Mouse (Mus musculus) C2C12 (cell line): ENCODE results near the gene Ankrd31. TPM values are rescaled to one million over a fixed set of nuclear protein-coding genes. Genes with fewer than 3 reads are reported as not detected.
"Not testable (repeated sequence)": the region's sequence is repeated elsewhere in the genome, so short reads cannot be mapped to it uniquely, and the experiment has no call there.

Experiments used
- H3K27me3 ChIP-seq: one replicate; pipeline ENCODE4 v1.6.1; 2011; ENCODE audit not compliant: control insufficient read depth, insufficient read depth, insufficient read length
- H3K36me3 ChIP-seq: one replicate; pipeline ENCODE4 v1.6.1; 2011; ENCODE audit not compliant: control insufficient read depth, insufficient read depth
- H3K4me3 ChIP-seq: one replicate; pipeline ENCODE4 v1.5.1; 2011; ENCODE audit warnings: mild to moderate bottlenecking, control low read depth; ENCODE audit not compliant: poor library complexity, insufficient read depth, severe bottlenecking
- H3K79me2 ChIP-seq: one replicate; pipeline ENCODE4 v1.6.1; 2011; ENCODE audit not compliant: control insufficient read depth, insufficient read depth
- H3K79me3 ChIP-seq: one replicate; pipeline ENCODE4 v1.6.1; 2011; ENCODE audit warnings: low read depth, control low read depth
- H3ac ChIP-seq: one replicate; pipeline ENCODE3; 2011; ENCODE audit warnings: low read depth; ENCODE audit not compliant: control insufficient read depth, insufficient read length
- CEBPB ChIP-seq: IDR thresholded peaks from one replicate; pipeline ENCODE4 v1.6.1; 2011; ENCODE audit warnings: low read depth, mild to moderate bottlenecking, control low read depth, moderate library complexity
- CTCF ChIP-seq: IDR thresholded peaks from one replicate; pipeline ENCODE4 v1.5.1; 2011; ENCODE audit not compliant: control insufficient read depth, insufficient read depth, insufficient read length
- FOSL1 ChIP-seq: IDR thresholded peaks from one replicate; pipeline ENCODE4 v1.8.0; 2011; ENCODE audit warnings: mild to moderate bottlenecking, low read length; ENCODE audit not compliant: poor library complexity, insufficient read depth, severe bottlenecking
- MAX ChIP-seq: IDR thresholded peaks from one replicate; pipeline ENCODE4 v1.6.1; 2011; ENCODE audit warnings: mild to moderate bottlenecking, control low read depth
- MYOD1 ChIP-seq: IDR thresholded peaks from one replicate; pipeline ENCODE4 v1.6.1; 2011; ENCODE audit warnings: low read depth; ENCODE audit not compliant: control insufficient read depth, insufficient read length
- MYOG ChIP-seq: IDR thresholded peaks from one replicate; pipeline ENCODE4 v1.6.1; 2011; ENCODE audit not compliant: control insufficient read depth, insufficient read length; ENCODE audit errors: extremely low read depth
- USF1 ChIP-seq: IDR thresholded peaks from one replicate; pipeline ENCODE4 v1.6.1; 2011; ENCODE audit warnings: low read depth, mild to moderate bottlenecking, control low read depth, moderate library complexity
- polyA plus RNA-seq: library from polyadenylated mRNA; unstranded; fragments of >200 nt; fragmentation: generic; extraction: Trizol; gene quantifications from one replicate; pipeline ENCODE4 v1.2.1, GENCODE M21; 2012; ENCODE audit warnings: missing spikeins

Ankrd31 gene
- polyA plus RNA-seq, 1 experiment = not detected

DNA sequence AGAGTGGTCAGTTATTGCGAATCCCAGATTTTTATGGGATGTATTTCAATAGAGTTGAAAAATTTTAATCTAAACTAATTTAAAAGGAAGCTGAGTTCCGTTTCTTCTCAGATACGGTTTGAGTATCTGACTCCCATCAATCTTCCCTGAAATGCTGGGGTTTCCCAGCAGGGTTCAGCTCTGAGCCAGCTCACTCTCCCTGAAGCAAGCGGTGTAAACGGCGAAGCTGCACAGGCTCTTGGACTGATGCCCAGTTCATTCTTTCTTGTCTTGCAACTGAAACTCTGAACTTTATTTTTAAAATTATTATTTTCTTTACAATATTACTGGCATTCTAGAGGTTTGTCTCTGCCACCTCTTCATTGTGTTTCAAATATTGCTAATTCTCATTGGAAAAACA, 2.0 kb upstream of the Ankrd31 start:
- H3K79me3 ChIP-seq = no peaks in the 10 kb centered on the region
- no peaks in the 10 kb centered on the region for H3K27me3 ChIP-seq
- no peak for TF ChIP-seq MYOG
- no peak for TF ChIP-seq CEBPB
- no peak for TF ChIP-seq FOSL1
- TF ChIP-seq CTCF = no peak
- no peak for TF ChIP-seq MYOD1
- TF ChIP-seq MAX = no peak
- TF ChIP-seq USF1 = no peak
- H3ac ChIP-seq = no peak overlapping the region
- H3K4me3 ChIP-seq = no peak overlapping the region
- H3K36me3 ChIP-seq = no peaks in the 10 kb centered on the region
- no peaks in the 10 kb centered on the region for H3K79me2 ChIP-seq

DNA sequence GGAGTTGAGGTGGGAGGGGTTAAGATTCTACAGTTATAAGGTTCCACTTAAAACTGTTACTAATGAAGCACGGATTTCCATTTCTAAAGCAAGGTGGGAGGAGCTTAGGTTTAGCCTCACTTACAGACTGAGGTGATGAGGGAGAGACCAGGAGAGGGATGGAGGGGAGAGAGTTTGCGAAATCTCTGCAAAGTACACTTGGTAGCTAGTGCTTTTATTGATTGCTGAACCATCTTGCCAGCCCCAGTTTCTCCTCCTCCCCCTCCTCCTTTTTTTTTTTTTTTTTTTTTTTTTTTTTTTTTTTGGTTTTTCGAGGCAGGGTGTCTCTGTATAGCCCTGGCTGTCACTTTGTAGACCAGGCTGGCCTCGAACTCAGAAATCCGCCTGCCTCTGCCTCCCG, 1.8 kb downstream of the Ankrd31 start:
- H3K79me3 ChIP-seq = no peaks in the 10 kb centered on the region
- H3K79me2 ChIP-seq = no peaks in the 10 kb centered on the region
- TF ChIP-seq FOSL1 (no peak), MYOG (no peak), USF1 (no peak), MYOD1 (no peak), CTCF (no peak), CEBPB (no peak), MAX (no peak)
- H3K27me3 ChIP-seq = no peaks in the 10 kb centered on the region
- H3ac ChIP-seq = no peak overlapping the region
- no peak overlapping the region for H3K4me3 ChIP-seq
- H3K36me3 ChIP-seq = no peaks in the 10 kb centered on the region

DNA sequence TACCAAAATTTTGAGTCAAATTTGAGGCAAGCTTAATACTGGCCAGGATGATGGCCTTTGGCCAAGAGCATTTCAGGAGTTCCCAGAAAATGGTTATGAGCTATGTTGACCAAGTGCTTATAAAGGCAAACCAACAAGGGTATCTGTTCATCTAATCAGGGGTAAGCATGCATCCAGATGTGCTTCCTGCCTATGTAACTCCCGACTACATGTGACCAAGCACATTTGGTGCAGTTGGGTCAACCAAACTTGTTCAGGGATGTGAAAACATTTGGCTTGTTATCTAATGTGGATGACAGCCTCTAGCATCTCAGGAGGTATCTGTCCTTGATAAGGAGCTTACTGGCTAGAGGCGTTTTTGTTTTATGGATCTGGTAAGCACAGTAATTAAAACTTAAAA, 12.8 kb downstream of the Ankrd31 start:
- no peak overlapping the region for H3K4me3 ChIP-seq
- TF ChIP-seq MYOD1 (no peak), CTCF (no peak), CEBPB (no peak), USF1 (no peak), FOSL1 (no peak), MAX (no peak), MYOG (no peak)
- no peaks in the 10 kb centered on the region for H3K79me2 ChIP-seq
- H3K27me3 ChIP-seq = peaks cover 3% of the 10 kb centered on the region
- H3ac ChIP-seq = no peak overlapping the region
- no peaks in the 10 kb centered on the region for H3K36me3 ChIP-seq
- H3K79me3 ChIP-seq = no peaks in the 10 kb centered on the region

GRCm38 (mm10) chr13:96786071-96786470, 38.0 kb downstream of the Ankrd31 start:
- not testable (repeated sequence) for H3K4me3 ChIP-seq, H3K79me3 ChIP-seq, H3ac ChIP-seq, H3K27me3 ChIP-seq, H3K79me2 ChIP-seq, H3K36me3 ChIP-seq

GRCm38 (mm10) chr13:96793451-96793850, 45.4 kb downstream of the Ankrd31 start:
- H3K4me3 ChIP-seq = no peak overlapping the region
- H3K79me2 ChIP-seq = no peaks in the 10 kb centered on the region
- no peaks in the 10 kb centered on the region for H3K79me3 ChIP-seq
- no peaks in the 10 kb centered on the region for H3K36me3 ChIP-seq
- no peaks in the 10 kb centered on the region for H3K27me3 ChIP-seq
- no peak overlapping the region for H3ac ChIP-seq
- no peak for TF ChIP-seq FOSL1
- TF ChIP-seq MAX = no peak
- TF ChIP-seq CTCF = no peak
- no peak for TF ChIP-seq USF1
- TF ChIP-seq MYOD1 = no peak
- TF ChIP-seq MYOG = no peak
- TF ChIP-seq CEBPB = no peak

DNA sequence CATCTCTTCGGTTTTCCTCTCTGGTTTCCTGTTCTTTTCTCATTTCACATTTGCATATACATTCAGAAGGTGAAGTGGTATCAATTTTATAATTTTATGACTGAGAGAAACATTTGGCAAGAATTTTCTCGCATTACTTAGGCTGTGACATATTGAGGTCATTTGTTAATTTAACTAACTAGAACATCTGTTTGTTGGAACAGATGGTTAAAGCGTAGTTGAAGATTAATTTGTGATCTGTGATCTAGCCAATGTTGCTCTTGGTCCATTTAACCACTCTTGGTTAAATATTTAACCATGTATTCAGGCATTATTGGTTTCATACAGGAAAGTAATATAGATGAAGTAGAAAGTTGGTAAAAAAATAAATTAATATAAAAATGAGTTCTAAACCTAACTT, 47.2 kb downstream of the Ankrd31 start:
- Histone ChIP-seq H3K79me3 (no peaks in the 10 kb centered on the region), H3ac (no peak overlapping the region), H3K79me2 (no peaks in the 10 kb centered on the region), H3K36me3 (no peaks in the 10 kb centered on the region), H3K4me3 (no peak overlapping the region), H3K27me3 (no peaks in the 10 kb centered on the region)
- TF ChIP-seq CTCF = no peak
- TF ChIP-seq MAX = no peak
- no peak for TF ChIP-seq USF1
- no peak for TF ChIP-seq CEBPB
- no peak for TF ChIP-seq MYOD1
- TF ChIP-seq MYOG = no peak
- TF ChIP-seq FOSL1 = no peak
